Mouse (Mus musculus): Measurements from ENCODE around the gene Zfp663. TPM values are rescaled to one million over a fixed set of nuclear protein-coding genes. Genes with fewer than 3 reads are reported as not detected.
A peak's percentile ranks its signal among the peaks of the same experiment; 100 is the strongest.

Gene Zfp663
- polyA plus RNA-seq, 1 experiment from 2014 or later: 0.58 TPM

GRCm38 (mm10) chr2:165364334-165365091 lies 4.0 kb downstream of the Zfp663 start:
- peak; percentile 85 for TF ChIP-seq CTCF (IDR thresholded peaks at IDR 0.05; ENCODE audit: low read depth)
- H3K9ac ChIP-seq (ENCODE audit: low read depth, low read length): no peak overlapping the region
- no peak overlapping the region for H3K4me3 ChIP-seq (replicated peaks; ENCODE audit: low read depth, low read length)

DNA sequence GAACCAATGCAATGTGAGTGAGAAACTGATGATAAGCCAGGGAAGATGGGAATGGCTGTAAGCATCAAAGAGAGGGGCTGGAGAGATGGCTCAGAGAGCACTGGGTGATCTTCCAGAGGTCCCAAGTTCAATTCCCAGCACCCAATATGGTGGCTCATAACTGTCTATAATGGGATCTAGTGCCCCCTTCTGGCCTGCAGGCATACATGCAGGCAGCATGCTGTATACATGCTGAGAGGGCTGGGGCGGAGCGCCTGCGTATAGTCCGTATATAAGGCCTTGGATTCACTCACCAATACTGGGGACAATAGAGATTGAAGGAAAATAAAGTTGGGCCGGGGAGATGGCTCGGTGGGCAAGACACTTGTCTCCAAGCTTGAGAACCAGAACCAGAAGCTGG lies 5.2 kb downstream of the Zfp663 start:
- Histone ChIP-seq H3K27ac (no peak overlapping the region), H3K36me3 (ENCODE audit: insufficient read depth, low read length) (no peaks in the 10 kb centered on the region), H3K27me3 (ENCODE audit: insufficient read depth, low read length) (no peaks in the 10 kb centered on the region), H3K9ac (ENCODE audit: low read depth, low read length) (no peak overlapping the region), H3K9me3 (replicated peaks; ENCODE audit: low read length) (no peaks in the 10 kb centered on the region), H3K4me3 (replicated peaks; ENCODE audit: low read depth, low read length) (no peak overlapping the region), H3K4me1 (replicated peaks; ENCODE audit: insufficient read depth, low read length) (no peaks in the 10 kb centered on the region; the same call in 1 of the 2 replicates), H3K4me2 (ENCODE audit: low read length) (no peak overlapping the region)
- no peak for DNase-seq (ENCODE audit: low spot score)
- TF ChIP-seq CTCF (IDR thresholded peaks at IDR 0.05; ENCODE audit: low read depth): peak; percentile 26; the same call in 1 of the 2 replicates
- ATAC-seq (replicated peaks; ENCODE audit: low FRiP score, low read depth): no peak
- 91% methylated on average over 6 of the region's 6 CpGs for WGBS

More at GRCm38 (mm10) chr2:165364334-165365091, 4.0 kb downstream of the Zfp663 start:
- H3K4me2 ChIP-seq (ENCODE audit: low read length): peak overlapping the region; percentile 44
- H3K9me3 ChIP-seq (replicated peaks; ENCODE audit: low read length): no peaks in the 10 kb centered on the region
- peak; percentile 46; the same call in 1 of the 2 replicates for ATAC-seq (replicated peaks; ENCODE audit: low FRiP score, low read depth)
- H3K27ac ChIP-seq: no peak overlapping the region
- H3K4me1 ChIP-seq (replicated peaks; ENCODE audit: insufficient read depth, low read length): no peaks in the 10 kb centered on the region; the same call in 1 of the 2 replicates
- peak; percentile 74 for DNase-seq (ENCODE audit: low spot score)
- no peaks in the 10 kb centered on the region for H3K27me3 ChIP-seq (ENCODE audit: insufficient read depth, low read length)
- 9% methylated on average over 21 of the region's 21 CpGs for WGBS
- no peaks in the 10 kb centered on the region for H3K36me3 ChIP-seq (ENCODE audit: insufficient read depth, low read length)

- Histone ChIP-seq H3K4me3 (replicated peaks; ENCODE audit: low read depth, low read length) (no peak overlapping the region), H3K9me3 (replicated peaks; ENCODE audit: low read length) (no peaks in the 10 kb centered on the region), H3K27ac (no peak overlapping the region), H3K27me3 (ENCODE audit: insufficient read depth, low read length) (no peaks in the 10 kb centered on the region), H3K36me3 (ENCODE audit: insufficient read depth, low read length) (no peaks in the 10 kb centered on the region), H3K4me1 (replicated peaks; ENCODE audit: insufficient read depth, low read length) (no peaks in the 10 kb centered on the region), H3K9ac (ENCODE audit: low read depth, low read length) (no peak overlapping the region), H3K4me2 (ENCODE audit: low read length) (no peak overlapping the region)
- ATAC-seq (replicated peaks; ENCODE audit: low FRiP score, low read depth): peak; percentile 35; the same call in 1 of the 2 replicates
- DNase-seq (ENCODE audit: low spot score): peak; percentile 87
- TF ChIP-seq CTCF (IDR thresholded peaks at IDR 0.05; ENCODE audit: low read depth): peak; percentile 91
- WGBS: 0% methylated on average over 1 of the region's 1 CpGs
These were observed 7.7 kb downstream of the Zfp663 start for GRCm38 (mm10) chr2:165360861-165361260.

GRCm38 (mm10) chr2:165351828-165352513 lies 16.6 kb downstream of the Zfp663 start:
- H3K36me3 ChIP-seq (ENCODE audit: insufficient read depth, low read length): no peaks in the 10 kb centered on the region
- H3K9ac ChIP-seq (ENCODE audit: low read depth, low read length): no peak overlapping the region
- 0 out of 2 replicates have a peak, but pooled peaks cover 6% of the 10 kb centered on the region for H3K9me3 ChIP-seq (replicated peaks; ENCODE audit: low read length)
- no peak for DNase-seq (ENCODE audit: low spot score)
- no peak overlapping the region for H3K27ac ChIP-seq
- H3K4me2 ChIP-seq (ENCODE audit: low read length): no peak overlapping the region
- no peak for TF ChIP-seq CTCF (IDR thresholded peaks at IDR 0.05; ENCODE audit: low read depth)
- WGBS: 94% methylated on average over 20 of the region's 20 CpGs
- no peak overlapping the region for H3K4me3 ChIP-seq (replicated peaks; ENCODE audit: low read depth, low read length)
- no peak for ATAC-seq (replicated peaks; ENCODE audit: low FRiP score, low read depth)
- H3K4me1 ChIP-seq (replicated peaks; ENCODE audit: insufficient read depth, low read length): no peaks in the 10 kb centered on the region
- no peaks in the 10 kb centered on the region for H3K27me3 ChIP-seq (ENCODE audit: insufficient read depth, low read length)

DNA sequence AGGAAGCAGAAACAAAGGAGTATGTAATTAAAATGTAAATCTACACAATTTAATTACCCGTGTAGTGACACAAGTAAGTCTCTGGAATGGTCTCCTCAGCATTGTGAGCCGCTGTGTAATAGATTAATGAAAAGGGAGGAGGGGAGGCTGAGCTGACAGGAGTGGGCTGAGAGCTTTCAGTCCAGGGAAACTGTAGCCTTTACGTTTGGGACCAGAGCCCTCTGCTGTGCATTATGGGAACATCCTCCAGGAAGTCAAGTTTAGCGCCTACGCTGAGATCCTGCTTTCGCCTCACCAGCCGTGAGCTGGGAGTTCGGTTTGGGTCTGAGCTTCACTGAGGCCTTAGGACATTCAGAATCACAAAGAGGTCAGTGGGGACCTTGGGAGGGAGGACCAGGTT lies 19.1 kb downstream of the Zfp663 start:
- TF ChIP-seq CTCF (IDR thresholded peaks at IDR 0.05; ENCODE audit: low read depth): peak; percentile 75
- no peak overlapping the region for H3K4me3 ChIP-seq (replicated peaks; ENCODE audit: low read depth, low read length)
- 0 out of 2 replicates have a peak, but pooled peaks cover 6% of the 10 kb centered on the region for H3K9me3 ChIP-seq (replicated peaks; ENCODE audit: low read length)
- WGBS: 17% methylated on average over 8 of the region's 8 CpGs
- ATAC-seq (replicated peaks; ENCODE audit: low FRiP score, low read depth) (peak; percentile 57; the same call in 1 of the 2 replicates), DNase-seq (ENCODE audit: low spot score) (peak; percentile 91)
- H3K36me3 ChIP-seq (ENCODE audit: insufficient read depth, low read length): no peaks in the 10 kb centered on the region
- H3K27me3 ChIP-seq (ENCODE audit: insufficient read depth, low read length): no peaks in the 10 kb centered on the region
- H3K9ac ChIP-seq (ENCODE audit: low read depth, low read length): no peak overlapping the region
- H3K4me1 ChIP-seq (replicated peaks; ENCODE audit: insufficient read depth, low read length): no peaks in the 10 kb centered on the region
- H3K27ac ChIP-seq: no peak overlapping the region
- H3K4me2 ChIP-seq (ENCODE audit: low read length): no peak overlapping the region

DNA sequence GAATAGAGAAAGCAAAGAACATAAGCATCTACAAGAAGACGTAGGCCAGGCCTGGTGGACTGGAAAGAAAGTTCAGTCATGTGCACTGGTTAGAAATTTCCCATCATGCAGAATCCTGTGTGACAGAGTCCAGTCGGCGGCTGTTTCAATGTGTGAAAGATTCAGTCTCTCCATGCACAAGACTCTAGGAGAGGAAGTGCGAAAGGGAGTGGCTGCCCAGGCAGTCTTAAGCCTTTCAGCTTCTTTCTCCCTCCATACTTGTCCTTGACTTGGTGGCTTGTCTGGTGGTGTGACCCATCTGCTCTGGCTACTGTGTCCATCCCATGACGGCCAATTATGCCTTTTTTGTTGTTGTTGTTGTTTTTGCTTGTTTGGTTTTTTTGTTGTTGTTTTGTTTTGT lies 22.3 kb downstream of the Zfp663 start:
- ATAC-seq (replicated peaks; ENCODE audit: low FRiP score, low read depth): no peak
- TF ChIP-seq CTCF (IDR thresholded peaks at IDR 0.05; ENCODE audit: low read depth): no peak
- H3K9me3 ChIP-seq (replicated peaks; ENCODE audit: low read length): no peaks in the 10 kb centered on the region
- no peaks in the 10 kb centered on the region for H3K36me3 ChIP-seq (ENCODE audit: insufficient read depth, low read length)
- no peak for DNase-seq (ENCODE audit: low spot score)
- H3K27me3 ChIP-seq (ENCODE audit: insufficient read depth, low read length): no peaks in the 10 kb centered on the region
- H3K4me3 ChIP-seq (replicated peaks; ENCODE audit: low read depth, low read length): no peak overlapping the region
- H3K27ac ChIP-seq: no peak overlapping the region
- WGBS: 93% methylated on average over 5 of the region's 5 CpGs
- H3K9ac ChIP-seq (ENCODE audit: low read depth, low read length): no peak overlapping the region
- H3K4me2 ChIP-seq (ENCODE audit: low read length): no peak overlapping the region
- no peaks in the 10 kb centered on the region for H3K4me1 ChIP-seq (replicated peaks; ENCODE audit: insufficient read depth, low read length)
